Mouse (Mus musculus) heart, embryonic 12.5 days (tissue): ENCODE results near the gene Plek. TPM values are rescaled to one million over a fixed set of nuclear protein-coding genes. Genes with fewer than 3 reads are reported as not detected.
"Not testable (repeated sequence)": the region's sequence is repeated elsewhere in the genome, so short reads cannot be mapped to it uniquely, and the experiment has no call there.

Source experiments
- ATAC-seq: fragments of 200-750 bp; cut with Nextera tagmentation; 2 replicates; pipeline ENCODE4 v1.8.0; 2017; ENCODE audit warnings: moderate TSS enrichment, moderate library complexity; ENCODE audit not compliant: insufficient number of reproducible peaks, low FRiP score
- H3K27ac ChIP-seq: fragments of 300-500 bp; sonication (generic); 2 replicates; pipeline ENCODE4 v1.5.1; 2016; ENCODE audit warnings: mild to moderate bottlenecking, moderate library complexity; ENCODE audit not compliant: poor library complexity, severe bottlenecking
- H3K27me3 ChIP-seq: fragments of 300-500 bp; sonication (generic); replicated peaks from 2 replicates; pipeline ENCODE4 v1.6.1; 2016; ENCODE audit warnings: mild to moderate bottlenecking, moderate library complexity
- H3K36me3 ChIP-seq: fragments of 300-500 bp; sonication (generic); 2 replicates; pipeline ENCODE4 v1.6.1; 2016; ENCODE audit warnings: mild to moderate bottlenecking, moderate library complexity
- H3K4me1 ChIP-seq: fragments of 300-500 bp; sonication (generic); replicated peaks from 2 replicates; pipeline ENCODE4 v1.6.1; 2016; ENCODE audit warnings: mild to moderate bottlenecking
- H3K4me2 ChIP-seq: fragments of 300-500 bp; sonication (generic); 2 replicates; pipeline ENCODE4 v1.6.1; 2016; ENCODE audit warnings: mild to moderate bottlenecking, moderate library complexity
- H3K4me3 ChIP-seq: fragments of 300-500 bp; sonication (generic); 2 replicates; pipeline ENCODE4 v1.5.1; 2016; ENCODE audit warnings: mild to moderate bottlenecking
- H3K9ac ChIP-seq: fragments of 300-500 bp; sonication (generic); 2 replicates; pipeline ENCODE4 v1.6.1; 2016; ENCODE audit warnings: mild to moderate bottlenecking, moderate library complexity
- H3K9me3 ChIP-seq: fragments of 300-500 bp; sonication (generic); replicated peaks from 2 replicates; pipeline ENCODE4 v1.6.1; 2016; ENCODE audit warnings: mild to moderate bottlenecking, moderate library complexity
- WGBS: fragments of 180-500 bp; shearing (Covaris S2); methylation state at CpG from one replicate; pipeline ENCODE4 v1.1.7; 2016; 5-methylcytosine and 5-hydroxymethylcytosine counted together
- polyA plus RNA-seq: library from polyadenylated mRNA; unstranded; fragments of >200 nt; fragmentation: Nextera tagmentation; extraction: Ambion mirVana; gene quantifications from 2 replicates; pipeline ENCODE4 v1.2.1, GENCODE M21; 2016

Plek gene
- 6.0 and 7.5 TPM in 2 replicates for polyA plus RNA-seq

DNA sequence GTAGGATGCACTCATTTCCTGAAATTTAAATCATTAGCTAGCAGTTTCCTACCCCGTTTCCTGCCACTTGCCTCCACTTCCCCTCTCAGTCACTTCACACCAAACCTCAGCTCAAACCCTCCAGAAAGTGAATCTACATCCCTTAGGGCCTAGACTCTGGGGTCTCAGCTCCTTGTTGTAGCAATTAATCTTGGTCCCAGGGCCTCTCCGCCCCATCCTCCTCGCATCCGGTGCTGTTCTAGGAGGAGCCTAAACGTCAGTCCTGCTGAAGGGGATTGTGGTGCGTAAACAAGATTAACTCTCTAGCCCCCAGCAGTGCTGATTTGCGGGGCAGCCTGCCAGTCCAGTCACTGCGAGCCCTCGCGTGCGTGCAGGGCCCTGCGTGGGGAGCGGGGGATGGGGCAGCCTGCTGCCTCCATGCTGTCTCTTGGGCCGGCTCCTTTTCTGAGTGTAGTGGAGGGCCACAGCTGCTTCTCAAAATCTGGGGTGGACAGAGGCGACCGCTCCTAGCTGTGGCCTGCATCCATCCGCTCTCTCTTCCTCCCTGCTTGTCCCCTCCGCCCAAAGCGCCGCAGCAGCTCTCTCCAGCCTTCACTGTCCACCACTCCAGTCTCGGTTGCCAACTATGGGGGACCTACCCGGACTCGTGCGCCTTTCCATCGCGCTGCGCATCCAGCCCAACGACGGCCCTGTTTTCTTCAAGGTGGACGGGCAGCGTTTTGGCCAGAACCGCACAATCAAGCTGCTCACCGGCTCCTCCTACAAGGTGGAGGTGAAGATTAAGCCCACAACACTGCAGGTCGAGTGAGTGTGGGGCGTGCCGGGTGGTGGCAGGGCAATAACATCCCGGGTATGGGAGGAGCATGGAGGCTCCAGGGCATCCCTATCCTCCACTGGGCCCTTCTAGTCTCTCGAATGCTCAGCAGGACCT, at the start of gene Plek, which contains the start of gene Cnrip1:
Gene Plek, minus strand, starts transcription at position 837 of the 931 bp plus-strand sequence.
Gene Cnrip1, plus strand, starts transcription at position 42 of the 931 bp plus-strand sequence.
- WGBS: under 1% methylated on average over 38 of the region's 38 CpGs
- H3K9ac ChIP-seq: peak within 1 kb of the TSS; percentile 49
- no peaks in the 10 kb centered on the region for H3K9me3 ChIP-seq
- ATAC-seq: peak; percentile 82
- H3K4me1 ChIP-seq: peaks cover 7% of the 10 kb centered on the region; the same call in 1 of the 2 replicates
- H3K36me3 ChIP-seq: no peaks in the 10 kb centered on the region
- no peaks in the 10 kb centered on the region for H3K27me3 ChIP-seq
- H3K4me3 ChIP-seq: peak within 1 kb of the TSS; percentile 56
- peak within 1 kb of the TSS; percentile 86 for H3K4me2 ChIP-seq
- peak within 1 kb of the TSS; percentile 40; the same call in 1 of the 2 replicates for H3K27ac ChIP-seq

DNA sequence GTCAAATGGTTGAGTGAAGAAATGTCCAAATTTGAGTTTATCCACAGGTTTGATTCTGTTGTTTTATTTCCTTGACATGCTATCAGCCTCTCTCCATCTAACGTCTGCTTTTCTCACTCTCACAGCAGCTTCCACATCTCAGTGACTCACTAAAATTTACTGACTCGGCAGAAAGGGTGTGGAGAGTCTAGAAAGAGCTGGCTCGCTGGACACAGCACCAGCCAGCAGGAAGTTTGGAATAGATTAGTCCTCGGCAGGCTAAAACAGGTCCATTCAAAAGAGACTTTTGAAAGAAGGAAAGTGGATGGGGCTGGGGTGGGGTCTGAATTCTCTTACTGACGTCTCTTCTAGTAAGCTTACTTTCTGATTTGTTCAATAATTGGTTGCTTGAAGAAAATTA, 33.9 kb upstream of the Plek start:
- ATAC-seq: peak; percentile 75; the same call in 1 of the 2 replicates
- Histone ChIP-seq H3K4me2 (no peak overlapping the region), H3K4me3 (no peak overlapping the region), H3K27ac (peak overlapping the region; percentile 47; the same call in 1 of the 2 replicates), H3K36me3 (no peaks in the 10 kb centered on the region), H3K27me3 (no peaks in the 10 kb centered on the region), H3K9me3 (no peaks in the 10 kb centered on the region), H3K4me1 (peaks cover 14% of the 10 kb centered on the region; the same call in 1 of the 2 replicates), H3K9ac (no peak overlapping the region)
- 20% methylated on average over 5 of the region's 5 CpGs for WGBS

DNA sequence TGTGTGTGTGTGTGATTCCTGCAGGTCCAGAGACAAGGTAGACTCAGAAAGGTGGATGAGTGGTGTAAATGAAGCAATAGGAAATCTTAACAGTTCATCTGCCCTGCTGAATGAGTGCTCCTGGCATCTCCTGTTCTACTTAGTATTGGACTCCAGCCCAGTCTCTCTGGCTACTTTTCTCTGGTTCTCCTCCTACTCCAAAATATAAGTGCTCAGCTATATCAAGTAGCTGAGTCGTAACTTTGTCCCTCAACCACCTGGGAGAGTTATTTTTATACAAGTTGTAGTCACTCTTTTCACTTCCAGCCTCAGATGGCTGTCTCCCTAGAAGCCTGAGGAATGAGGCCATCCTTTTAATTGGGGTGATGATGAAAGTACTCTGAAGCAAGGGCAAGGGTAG, 31.7 kb upstream of the Plek start:
- H3K27me3 ChIP-seq: no peaks in the 10 kb centered on the region
- no peak overlapping the region for H3K9ac ChIP-seq
- no peak overlapping the region for H3K27ac ChIP-seq
- H3K9me3 ChIP-seq: no peaks in the 10 kb centered on the region
- H3K4me2 ChIP-seq: no peak overlapping the region
- no peak overlapping the region for H3K4me3 ChIP-seq
- no peaks in the 10 kb centered on the region for H3K36me3 ChIP-seq
- ATAC-seq: no peak
- H3K4me1 ChIP-seq: peaks cover 14% of the 10 kb centered on the region; the same call in 1 of the 2 replicates
- 32% methylated on average over 1 of the region's 1 CpGs for WGBS

DNA sequence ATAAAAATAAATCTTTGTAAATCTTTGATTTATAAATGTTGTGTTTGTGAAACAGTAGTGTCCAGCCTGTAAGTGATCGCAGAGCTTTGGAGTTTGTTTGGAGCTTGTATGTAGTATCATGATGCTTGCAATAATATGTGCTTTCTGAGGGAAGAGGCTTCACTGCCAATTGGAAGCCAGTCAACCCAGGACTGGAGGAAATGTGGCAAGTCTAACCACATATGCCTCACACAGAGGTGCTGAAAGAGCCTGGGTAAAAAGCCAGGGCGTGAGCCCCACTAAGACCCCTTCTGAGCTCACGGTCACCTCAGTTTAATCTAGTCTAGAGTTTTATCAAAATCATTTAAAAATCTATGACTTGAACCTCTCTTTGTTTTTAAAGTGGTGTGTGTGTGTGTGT, 31.3 kb upstream of the Plek start:
- Histone ChIP-seq H3K27ac (no peak overlapping the region), H3K27me3 (no peaks in the 10 kb centered on the region), H3K4me2 (no peak overlapping the region), H3K9ac (no peak overlapping the region), H3K36me3 (no peaks in the 10 kb centered on the region), H3K9me3 (no peaks in the 10 kb centered on the region), H3K4me1 (peaks cover 14% of the 10 kb centered on the region; the same call in 1 of the 2 replicates), H3K4me3 (no peak overlapping the region)
- ATAC-seq: no peak
- WGBS: 77% methylated on average over 3 of the region's 3 CpGs

DNA sequence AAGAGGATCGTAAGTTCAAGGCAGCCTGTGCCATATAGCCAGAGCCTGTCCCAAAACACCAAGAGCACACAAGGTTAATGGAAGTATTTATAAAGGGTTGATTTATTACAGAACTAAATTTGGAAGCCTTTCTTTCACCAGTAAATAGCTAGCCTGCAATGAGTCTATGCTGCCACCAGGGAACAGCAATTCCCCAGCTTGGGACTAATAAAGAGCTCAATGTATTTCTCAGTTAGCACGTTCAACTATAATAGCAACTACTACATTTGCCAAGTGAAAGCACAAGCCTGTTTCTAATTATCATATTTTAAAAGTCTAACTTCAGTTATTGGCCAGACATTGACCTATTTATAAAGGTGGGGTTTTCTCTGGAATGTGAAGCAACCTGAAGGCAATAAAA, 30.8 kb upstream of the Plek start:
- 63% methylated on average over 2 of the region's 2 CpGs for WGBS
- H3K27ac ChIP-seq: no peak overlapping the region
- ATAC-seq: no peak
- H3K4me3 ChIP-seq: no peak overlapping the region
- no peaks in the 10 kb centered on the region for H3K36me3 ChIP-seq
- no peak overlapping the region for H3K9ac ChIP-seq
- no peaks in the 10 kb centered on the region for H3K27me3 ChIP-seq
- peaks cover 14% of the 10 kb centered on the region; the same call in 1 of the 2 replicates for H3K4me1 ChIP-seq
- no peak overlapping the region for H3K4me2 ChIP-seq
- H3K9me3 ChIP-seq: no peaks in the 10 kb centered on the region

DNA sequence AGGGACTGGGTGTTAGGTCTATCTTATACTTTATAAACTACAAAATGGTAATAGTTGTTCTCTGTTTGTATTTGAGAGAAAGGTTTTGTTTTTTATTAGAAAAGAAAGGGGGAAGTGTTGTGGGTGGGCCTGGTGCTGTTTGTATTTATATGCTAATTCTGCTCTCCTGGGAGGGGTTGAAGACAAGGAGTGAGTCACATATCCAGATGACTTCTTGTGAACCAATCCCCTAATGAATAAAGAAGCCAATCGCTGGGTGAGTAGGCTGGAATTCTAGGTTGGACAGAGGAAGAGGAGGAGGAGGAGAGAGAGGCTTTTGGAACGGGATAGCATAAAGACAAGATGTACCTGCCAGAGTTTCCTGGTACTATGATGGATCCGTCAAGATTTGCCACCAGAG, 29.9 kb upstream of the Plek start:
- H3K36me3 ChIP-seq: no peaks in the 10 kb centered on the region
- H3K4me1 ChIP-seq: peaks cover 14% of the 10 kb centered on the region; the same call in 1 of the 2 replicates
- no peak for ATAC-seq
- no peak overlapping the region for H3K27ac ChIP-seq
- H3K4me3 ChIP-seq: no peak overlapping the region
- no peaks in the 10 kb centered on the region for H3K27me3 ChIP-seq
- no peaks in the 10 kb centered on the region for H3K9me3 ChIP-seq
- no peak overlapping the region for H3K9ac ChIP-seq
- no peak overlapping the region for H3K4me2 ChIP-seq
- WGBS: 51% methylated on average over 3 of the region's 3 CpGs

DNA sequence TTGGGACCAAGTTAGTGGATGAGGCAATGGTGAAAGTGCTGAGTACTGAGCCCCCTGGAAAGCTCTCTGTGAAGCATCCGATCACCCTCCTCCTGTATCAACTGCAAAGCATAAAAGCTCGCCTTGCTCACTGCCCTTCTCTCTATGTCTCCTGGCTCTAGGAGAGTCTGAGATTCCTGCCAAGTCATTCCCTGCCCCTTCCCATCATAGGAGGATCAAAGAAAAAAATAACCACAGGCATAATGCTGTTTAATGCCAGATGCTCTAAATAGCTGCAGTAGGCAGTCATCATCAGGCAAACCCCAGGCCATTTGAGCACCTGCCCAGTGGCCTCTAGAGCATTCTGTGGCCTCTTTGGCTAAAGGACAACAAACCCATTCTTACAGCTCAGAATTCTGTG, 23.5 kb upstream of the Plek start:
- WGBS: 81% methylated on average over 2 of the region's 2 CpGs
- no peak for ATAC-seq
- Histone ChIP-seq H3K4me3 (no peak overlapping the region), H3K9me3 (no peaks in the 10 kb centered on the region), H3K27ac (no peak overlapping the region), H3K4me1 (no peaks in the 10 kb centered on the region), H3K9ac (no peak overlapping the region), H3K4me2 (no peak overlapping the region), H3K36me3 (no peaks in the 10 kb centered on the region), H3K27me3 (no peaks in the 10 kb centered on the region)

DNA sequence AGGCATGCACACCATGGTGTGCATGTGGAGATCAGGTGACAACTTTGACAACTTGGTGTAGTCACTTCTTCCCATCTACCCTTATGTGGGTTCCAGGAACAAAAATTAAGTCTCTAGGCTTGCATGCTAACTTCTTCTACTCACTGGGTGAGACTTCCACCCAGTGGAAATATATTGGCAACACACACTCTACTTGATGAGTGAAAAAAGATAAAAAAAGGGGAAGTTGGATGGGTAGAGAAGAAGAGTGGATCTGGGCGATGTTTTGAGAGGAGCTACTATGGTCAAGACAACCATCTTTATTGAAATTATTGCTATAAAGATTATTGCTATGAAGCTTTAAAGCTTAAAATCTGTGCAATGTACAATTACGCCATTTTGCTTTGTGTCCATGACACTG, 17.2 kb upstream of the Plek start:
- H3K27ac ChIP-seq, H3K27me3 ChIP-seq, H3K4me2 ChIP-seq, H3K4me3 ChIP-seq, ATAC-seq, H3K9me3 ChIP-seq, H3K36me3 ChIP-seq, H3K9ac ChIP-seq, H3K4me1 ChIP-seq: not testable (repeated sequence)
- WGBS: 80% methylated on average over 2 of the region's 2 CpGs

DNA sequence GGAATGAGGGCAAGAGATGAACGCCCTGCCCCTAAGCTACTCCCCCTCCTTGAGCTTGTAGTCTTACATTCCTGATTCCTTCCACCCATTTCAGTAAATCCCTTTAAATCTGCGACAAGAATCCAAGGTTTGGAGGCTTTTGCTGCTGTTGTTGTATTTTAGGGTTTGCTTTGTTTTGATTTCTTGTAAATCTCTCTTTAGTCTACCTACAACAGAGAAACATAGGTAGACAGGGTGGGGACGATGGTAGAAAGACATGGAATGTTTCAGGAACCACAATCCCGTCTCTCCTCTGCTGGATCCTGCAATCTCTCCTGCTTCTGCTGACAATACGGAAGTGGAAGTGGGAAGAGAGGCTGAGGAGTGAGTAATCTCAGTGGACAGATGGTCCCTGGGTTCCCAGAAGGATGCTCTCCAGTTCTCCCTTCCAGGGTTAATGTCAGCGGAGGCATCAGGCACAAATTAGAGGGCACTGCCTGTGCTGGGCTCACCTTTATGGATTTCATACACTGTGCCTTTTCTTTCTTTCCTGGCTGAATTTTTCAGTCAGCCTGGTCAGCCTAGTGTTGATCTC, 382 bp upstream of the Plek start:
- peak overlapping the region; percentile 86 for H3K4me2 ChIP-seq
- H3K36me3 ChIP-seq: no peaks in the 10 kb centered on the region
- 18% methylated on average over 6 of the region's 6 CpGs for WGBS
- no peak overlapping the region for H3K27ac ChIP-seq
- peak overlapping the region; percentile 49; the same call in 1 of the 2 replicates for H3K9ac ChIP-seq
- ATAC-seq: 0 out of 2 replicates have a peak, but pooled peaks have one; percentile 39
- H3K4me1 ChIP-seq: peaks cover 7% of the 10 kb centered on the region; the same call in 1 of the 2 replicates
- no peaks in the 10 kb centered on the region for H3K9me3 ChIP-seq
- H3K27me3 ChIP-seq: no peaks in the 10 kb centered on the region
- peak overlapping the region; percentile 56 for H3K4me3 ChIP-seq

DNA sequence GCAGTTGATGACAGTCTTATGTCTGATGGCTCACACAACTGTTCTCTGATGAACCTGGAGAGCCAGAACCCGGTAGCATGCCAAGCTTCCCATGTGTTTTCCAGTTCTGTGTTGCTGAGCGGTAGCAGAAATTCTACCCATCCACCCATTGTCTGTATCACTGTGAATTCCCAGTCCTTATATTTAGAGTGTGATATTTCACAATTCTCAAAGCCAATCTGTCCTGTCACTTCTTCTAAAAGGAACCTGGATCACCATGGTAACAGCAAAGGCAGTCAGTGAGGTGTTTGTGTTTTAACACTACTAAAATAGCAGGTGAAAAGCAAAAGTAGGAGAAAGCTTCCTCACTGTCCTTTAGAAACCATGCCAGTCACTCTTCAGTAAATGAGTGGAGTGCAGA, 6.4 kb downstream of the Plek start:
- ATAC-seq: no peak
- H3K4me2 ChIP-seq: no peak overlapping the region
- H3K27ac ChIP-seq: no peak overlapping the region
- 81% methylated on average over 2 of the region's 2 CpGs for WGBS
- no peaks in the 10 kb centered on the region for H3K27me3 ChIP-seq
- H3K9ac ChIP-seq: no peak overlapping the region
- H3K36me3 ChIP-seq: no peaks in the 10 kb centered on the region
- no peak overlapping the region for H3K4me3 ChIP-seq
- no peaks in the 10 kb centered on the region for H3K9me3 ChIP-seq
- no peaks in the 10 kb centered on the region for H3K4me1 ChIP-seq

DNA sequence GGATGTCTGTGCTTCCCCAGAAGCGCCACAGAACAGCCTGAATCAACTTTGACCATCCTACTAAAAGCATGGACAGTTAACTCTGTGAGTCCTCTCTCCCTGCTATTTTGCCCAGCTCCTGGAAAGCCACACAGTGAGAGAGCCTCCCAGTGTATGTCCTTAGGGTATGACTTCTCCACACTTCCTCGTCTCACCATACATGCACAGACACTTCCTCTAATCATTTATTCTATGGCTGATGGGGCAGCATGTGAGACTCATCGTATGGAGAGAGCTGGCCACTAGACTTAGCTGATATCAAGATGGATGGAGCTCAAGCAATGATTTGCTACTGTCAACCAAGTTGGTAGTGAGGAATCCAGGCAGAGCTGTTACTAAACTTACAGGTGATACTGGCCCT, 28.2 kb downstream of the Plek start:
- peaks cover 6% of the 10 kb centered on the region for H3K9me3 ChIP-seq
- no peaks in the 10 kb centered on the region for H3K27me3 ChIP-seq
- no peaks in the 10 kb centered on the region for H3K4me1 ChIP-seq
- no peak overlapping the region for H3K27ac ChIP-seq
- no peak overlapping the region for H3K4me3 ChIP-seq
- no peaks in the 10 kb centered on the region for H3K36me3 ChIP-seq
- 74% methylated on average over 3 of the region's 3 CpGs for WGBS
- ATAC-seq: no peak
- H3K4me2 ChIP-seq: no peak overlapping the region
- no peak overlapping the region for H3K9ac ChIP-seq
